ENCODE assay signal across 8 mouse cellular contexts in genomic region chr5:140505208-140505780, GRCm38 (mm10). TPM values are rescaled to one million over a fixed set of nuclear protein-coding genes. Genes with fewer than 3 reads are reported as not detected.
A peak's percentile ranks its signal among the peaks of the same experiment; 100 is the strongest.
DNase-seq lines count a peak whose midpoint lies in the region; ATAC-seq and TF ChIP-seq lines count a peak whose summit lies in the region.

Chst12 (plus strand) TSS chr5:140505550.

- peak; percentile 95 for ATAC-seq in cerebellum, adult (ENCODE audit: insufficient number of reproducible peaks, low FRiP score, low TSS enrichment)
- peak; percentile 93 for ATAC-seq in forebrain, embryonic 13.5 days
- peak; percentile 96 for ATAC-seq in liver, postnatal 0 days
- ATAC-seq in neural tube, embryonic 14.5 days (ENCODE audit: low read depth), result peak; percentile 94

- H3K36me3 ChIP-seq in ES-Bruce4 (ENCODE audit: control insufficient read depth, insufficient read depth, low read length, poor library complexity, severe bottlenecking), result no peaks in the 10 kb centered on the region
- no peaks in the 10 kb centered on the region for H3K36me3 ChIP-seq in forebrain, embryonic 13.5 days (ENCODE audit: poor library complexity, severe bottlenecking)
- H3K36me3 ChIP-seq in liver, postnatal 0 days (replicated peaks; ENCODE audit: insufficient read depth, low read length), result no peaks in the 10 kb centered on the region
- H3K36me3 ChIP-seq in neural tube, embryonic 14.5 days (ENCODE audit: control insufficient read depth, insufficient read depth, low read length), result no peaks in the 10 kb centered on the region

- no peaks in the 10 kb centered on the region for H3K27me3 ChIP-seq in ES-Bruce4 (ENCODE audit: control insufficient read depth, insufficient read depth, low read length, poor library complexity, severe bottlenecking)
- peaks cover 4% of the 10 kb centered on the region; the same call in 1 of the 2 replicates for H3K27me3 ChIP-seq in forebrain, embryonic 13.5 days
- H3K27me3 ChIP-seq in liver, postnatal 0 days (ENCODE audit: insufficient read depth, low read length), result no peaks in the 10 kb centered on the region
- H3K27me3 ChIP-seq in neural tube, embryonic 14.5 days (ENCODE audit: control insufficient read depth, insufficient read depth, low read length), result no peaks in the 10 kb centered on the region

- peak within 1 kb of the TSS; percentile 68 for H3K4me2 ChIP-seq in forebrain, embryonic 13.5 days
- peak within 1 kb of the TSS; percentile 79 for H3K4me2 ChIP-seq in liver, postnatal 0 days (ENCODE audit: low read depth, low read length)
- H3K4me2 ChIP-seq in neural tube, embryonic 14.5 days (ENCODE audit: low read depth, low read length), result peak within 1 kb of the TSS; percentile 67

- DNase-seq in heart, postnatal 10 days, result peak; percentile 99
- peak; percentile 89 for DNase-seq in large intestine, adult 2 months (ENCODE audit: low read depth, low spot score)
- peak; percentile 99 for DNase-seq in liver, postnatal 0 days
- DNase-seq in testis, postnatal 10 days (ENCODE audit: low spot score), result peak; percentile 99

- H3K4me1 ChIP-seq in ES-Bruce4 (ENCODE audit: control insufficient read depth, insufficient read depth, low read length), result peaks cover 17% of the 10 kb centered on the region
- peaks cover 61% of the 10 kb centered on the region for H3K4me1 ChIP-seq in forebrain, embryonic 13.5 days
- H3K4me1 ChIP-seq in liver, postnatal 0 days (ENCODE audit: insufficient read depth), result peaks cover 57% of the 10 kb centered on the region
- H3K4me1 ChIP-seq in neural tube, embryonic 14.5 days (ENCODE audit: control insufficient read depth, insufficient read depth, low read length), result peaks cover 31% of the 10 kb centered on the region

- peak within 1 kb of the TSS; percentile 63 for H3K4me3 ChIP-seq in ES-Bruce4 (ENCODE audit: low read depth, low read length)
- peak within 1 kb of the TSS; percentile 51 for H3K4me3 ChIP-seq in forebrain, embryonic 13.5 days
- H3K4me3 ChIP-seq in liver, postnatal 0 days (ENCODE audit: low read depth, low read length), result peak within 1 kb of the TSS; percentile 58
- H3K4me3 ChIP-seq in neural tube, embryonic 14.5 days (ENCODE audit: low read depth, low read length), result peak within 1 kb of the TSS; percentile 60

- peak; percentile 59; the same call in 1 of the 2 replicates for TF ChIP-seq EP300 in ES-Bruce4 (IDR thresholded peaks at IDR 0.05; ENCODE audit: insufficient read depth, low read depth, low read length)
- peak; percentile 58; the same call in 1 of the 2 replicates for TF ChIP-seq EP300 in liver, postnatal 0 days (IDR thresholded peaks at IDR 0.05; ENCODE audit: low read depth)

- intact Hi-C loops in heart, postnatal 10 days (cut with DNase I), result no loop called here

- H3K9me3 ChIP-seq in ES-Bruce4 (replicated peaks; ENCODE audit: control insufficient read depth, insufficient read depth, low read length, poor library complexity, severe bottlenecking), result no peaks in the 10 kb centered on the region
- no peaks in the 10 kb centered on the region for H3K9me3 ChIP-seq in forebrain, embryonic 13.5 days (replicated peaks)
- no peaks in the 10 kb centered on the region for H3K9me3 ChIP-seq in liver, postnatal 0 days (ENCODE audit: low read length)
- no peaks in the 10 kb centered on the region for H3K9me3 ChIP-seq in neural tube, embryonic 14.5 days (ENCODE audit: control insufficient read depth, low read length)

- WGBS in forebrain, embryonic 13.5 days, result 0% methylated on average over 38 of the region's 38 CpGs
- under 1% methylated on average over 38 of the region's 38 CpGs for WGBS in large intestine, adult 2 months
- under 1% methylated on average over 38 of the region's 38 CpGs for WGBS in liver, postnatal 0 days (ENCODE audit: insufficient replicate concordance)
- under 1% methylated on average over 37 of the region's 38 CpGs for WGBS in neural tube, embryonic 14.5 days

- no peak for TF ChIP-seq CTCF in ES-Bruce4 (IDR thresholded peaks at IDR 0.05; ENCODE audit: low read depth, low read length)
- no peak for TF ChIP-seq CTCF in liver, postnatal 0 days (IDR thresholded peaks at IDR 0.05; ENCODE audit: low read depth)

- peak; percentile 82 for TF ChIP-seq POLR2A in ES-Bruce4 (IDR thresholded peaks at IDR 0.05; ENCODE audit: insufficient read depth, low read length)

- H3K9ac ChIP-seq in ES-Bruce4 (ENCODE audit: low read depth, poor library complexity, severe bottlenecking), result peak within 1 kb of the TSS; percentile 22
- peak within 1 kb of the TSS; percentile 78 for H3K9ac ChIP-seq in forebrain, embryonic 13.5 days
- peak within 1 kb of the TSS; percentile 56 for H3K9ac ChIP-seq in liver, postnatal 0 days (replicated peaks)
- peak within 1 kb of the TSS; percentile 80 for H3K9ac ChIP-seq in neural tube, embryonic 14.5 days (replicated peaks; ENCODE audit: low read depth, low read length)

- H3K27ac ChIP-seq in ES-Bruce4 (ENCODE audit: insufficient read depth, low read length), result peak within 1 kb of the TSS; percentile 21; the same call in 1 of the 2 replicates
- H3K27ac ChIP-seq in forebrain, embryonic 13.5 days, result 0 out of 2 replicates have a peak within 1 kb of the TSS, but pooled peaks have one; percentile 45
- peak within 1 kb of the TSS; percentile 81 for H3K27ac ChIP-seq in liver, postnatal 0 days (ENCODE audit: low read depth)
- H3K27ac ChIP-seq in neural tube, embryonic 14.5 days (ENCODE audit: low read depth, low read length), result peak within 1 kb of the TSS; percentile 79

RNA-seq across cellular contexts. Expression of gene Chst12, which starts in this region (rescaled TPM):
- polyA plus RNA-seq in ES-Bruce4 (2011; ENCODE audit: insufficient read depth, insufficient read length, low read depth, missing spikeins), result 14.6 and 18.5 TPM in 2 replicates
- 8.8 and 11.1 TPM in 2 replicates for polyA plus RNA-seq in forebrain, embryonic 13.5 days (2015; fragmentation: Nextera tagmentation; extraction: Ambion mirVana)
- 1 to 10 TPM; 7.5 to 8.2 TPM for total RNA-seq in heart, postnatal 10 days (2021)
- polyA plus RNA-seq in large intestine, adult 2 months (2012; rRNA removed), result 13.1 and 16.8 TPM in 2 replicates
- 8.6 and 9.1 TPM in 2 replicates for polyA plus RNA-seq in liver, postnatal 0 days (2015; fragmentation: Nextera tagmentation; extraction: Ambion mirVana)
- polyA plus RNA-seq in neural tube, embryonic 14.5 days (2014; fragmentation: Nextera tagmentation; extraction: Ambion mirVana), result 22.6 and 23.8 TPM in 2 replicates

Comparison
In these comparisons a context has a peak if more than half of its experiments do, and no peak if none do; other contexts are left out.
1. Peak in every context shown above with its lines: DNase-seq, ATAC-seq, H3K4me3 ChIP-seq and H3K27ac ChIP-seq.
2. H3K27ac ChIP-seq: peak in every context shown above with its lines; median percentile 81 in liver, postnatal 0 days; 79 in neural tube, embryonic 14.5 days; 45 in forebrain, embryonic 13.5 days; 21 in ES-Bruce4.
3. H3K9ac ChIP-seq: peak in every context shown above with its lines; median percentile 80 in neural tube, embryonic 14.5 days; 78 in forebrain, embryonic 13.5 days; 56 in liver, postnatal 0 days; 22 in ES-Bruce4.